Comparison of ENCODE assay signal across 24 mouse cellular contexts in the genomic region with DNA sequence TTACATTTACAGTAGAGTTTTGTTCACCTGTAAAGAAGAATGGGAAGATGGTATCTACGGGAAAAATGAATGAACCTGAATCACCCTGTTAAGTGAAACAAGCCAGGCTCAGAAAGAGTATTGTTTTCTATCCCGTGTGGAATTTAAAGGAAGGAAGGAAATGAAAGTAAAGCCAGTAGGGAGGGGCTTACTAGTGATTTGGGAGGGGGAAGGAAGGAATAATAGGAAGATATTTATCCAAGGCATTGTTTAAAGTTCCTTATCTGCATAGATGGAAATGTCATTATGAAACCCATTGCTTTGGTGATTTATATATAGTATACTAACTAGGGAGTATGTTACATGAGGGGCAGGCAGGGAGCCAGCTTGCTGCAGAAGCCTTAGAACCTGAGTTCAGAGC.
DNase-seq lines count a peak whose midpoint lies in the region; ATAC-seq and TF ChIP-seq lines count a peak whose summit lies in the region.
"Had no signal": no experiment of that assay in that cellular context is flagged by ENCODE, and none has a peak within 500 bp of the region (broad histone marks: within the 10 kb centered on the region; RNA-seq: fewer than 3 reads in every experiment).

No protein-coding gene starts in this region.

- H3K4me2 ChIP-seq in heart, postnatal 0 days (ENCODE audit: low read depth, low read length): no peak overlapping the region
- H3K4me2 ChIP-seq in heart, embryonic 12.5 days: no peak overlapping the region
- H3K4me2 ChIP-seq: embryonic facial prominence, embryonic 12.5 days; embryonic facial prominence, embryonic 15.5 days; hindbrain, embryonic 14.5 days had no signal

- no peak overlapping the region for H3K9ac ChIP-seq in heart, postnatal 0 days (replicated peaks; ENCODE audit: low read depth, low read length)
- no peak overlapping the region for H3K9ac ChIP-seq in heart, embryonic 12.5 days
- H3K9ac ChIP-seq: embryonic facial prominence, embryonic 12.5 days; embryonic facial prominence, embryonic 15.5 days; forebrain, postnatal 0 days; hindbrain, embryonic 14.5 days had no signal

- DNase-seq in gastrocnemius, adult 2 months: no peak
- no peak for DNase-seq in gastrocnemius, postnatal 4 days (ENCODE audit: low spot score in 2 of 2)
- DNase-seq in heart, postnatal 0 days (ENCODE audit: low spot score): peak; percentile 29
- DNase-seq in kidney, postnatal 10 days: peak; percentile 39
- DNase-seq in kidney, adult 18-20 months: no peak
- DNase-seq: adrenal gland, adult 8-10 months; adrenal gland, postnatal 25 days; cerebellum, adult 2 months; cerebellum, adult 9-11 months; cerebellum, postnatal 25 days; forebrain, postnatal 0 days; gastrocnemius, postnatal 25 days; heart, postnatal 10 days; heart, postnatal 4 days had no signal

- intact Hi-C loops in gastrocnemius, adult 2 months (cut with DNase I): no loop called here

- TF ChIP-seq CTCF in gastrocnemius, adult 2 months (IDR thresholded peaks at IDR 0.05): no peak
- TF ChIP-seq CTCF in heart, postnatal 0 days (IDR thresholded peaks at IDR 0.05; ENCODE audit: low read depth): no peak

- H3K27me3 ChIP-seq in heart, postnatal 0 days (ENCODE audit: control insufficient read depth, insufficient read depth, low read length): no peaks in the 10 kb centered on the region
- H3K27me3 ChIP-seq in heart, embryonic 12.5 days (replicated peaks): no peaks in the 10 kb centered on the region
- H3K27me3 ChIP-seq: embryonic facial prominence, embryonic 12.5 days; embryonic facial prominence, embryonic 15.5 days had no signal

- H3K36me3 ChIP-seq in heart, postnatal 0 days (replicated peaks; ENCODE audit: control insufficient read depth, insufficient read depth, low read length): peaks cover 56% of the 10 kb centered on the region
- H3K36me3 ChIP-seq in heart, embryonic 12.5 days: peaks cover 56% of the 10 kb centered on the region

- TF ChIP-seq EP300 in heart, postnatal 0 days (IDR thresholded peaks at IDR 0.05; ENCODE audit: low read depth): peak; percentile 68; the same call in 1 of the 2 replicates

- H3K27ac ChIP-seq in gastrocnemius, adult 2 months: 0 out of 2 replicates have a peak overlapping the region, but pooled peaks have one; percentile 24
- no peak overlapping the region for H3K27ac ChIP-seq in heart, postnatal 0 days (ENCODE audit: low read depth)
- no peak overlapping the region for H3K27ac ChIP-seq in heart, embryonic 12.5 days (ENCODE audit: poor library complexity, severe bottlenecking)
- H3K27ac ChIP-seq: embryonic facial prominence, embryonic 12.5 days; embryonic facial prominence, embryonic 15.5 days; heart, embryonic 10.5 days; hindbrain, embryonic 14.5 days; hindbrain, postnatal 0 days had no signal

- WGBS in heart, postnatal 0 days: 66% methylated on average over 2 of the region's 2 CpGs
- WGBS in heart, embryonic 12.5 days: 57% methylated on average over 2 of the region's 2 CpGs

- H3K4me1 ChIP-seq in heart, postnatal 0 days (ENCODE audit: control insufficient read depth, insufficient read depth): no peaks in the 10 kb centered on the region
- H3K4me1 ChIP-seq in heart, embryonic 12.5 days (replicated peaks): peaks cover 9% of the 10 kb centered on the region; the same call in 1 of the 2 replicates

- 0 out of 2 replicates have a peak, but pooled peaks cover 3% of the 10 kb centered on the region for H3K9me3 ChIP-seq in heart, postnatal 0 days (replicated peaks; ENCODE audit: control insufficient read depth, low read length)
- H3K9me3 ChIP-seq in heart, embryonic 12.5 days (replicated peaks): peaks cover 13% of the 10 kb centered on the region; the same call in 1 of the 2 replicates
- H3K9me3 ChIP-seq: embryonic facial prominence, embryonic 12.5 days; embryonic facial prominence, embryonic 15.5 days; heart, embryonic 10.5 days had no signal

- no peak for ATAC-seq in heart, postnatal 0 days (ENCODE audit: insufficient read depth, low read depth)
- no peak for ATAC-seq in heart, embryonic 12.5 days (ENCODE audit: insufficient number of reproducible peaks, low FRiP score)
- ATAC-seq: activated CD4-positive, CD25-positive, alpha-beta regulatory T cell, adult 4 months; forebrain, embryonic 14.5 days; forebrain, postnatal 0 days; hindbrain, postnatal 0 days; inflammation-experienced regulatory T-cells, adult 6 months; intestine, embryonic 16.5 days had no signal

- H3K4me3 ChIP-seq in gastrocnemius, adult 2 months: no peak overlapping the region
- no peak overlapping the region for H3K4me3 ChIP-seq in heart, postnatal 0 days (ENCODE audit: low read depth, low read length)
- no peak overlapping the region for H3K4me3 ChIP-seq in heart, embryonic 12.5 days
- H3K4me3 ChIP-seq: embryonic facial prominence, embryonic 12.5 days; embryonic facial prominence, embryonic 15.5 days; heart, embryonic 10.5 days had no signal

Comparison
In these comparisons a context has a peak if more than half of its experiments do, and no peak if none do; other contexts are left out.
1. DNase-seq: peak in heart, postnatal 0 days (single experiment) and kidney, postnatal 10 days (single experiment); none in gastrocnemius, adult 2 months (single experiment), gastrocnemius, postnatal 4 days (0 of 2) and kidney, adult 18-20 months (single experiment).